Mouse (Mus musculus): ENCODE measurements around the gene Ubxn2a.
"Not testable (repeated sequence)": the region's sequence is repeated elsewhere in the genome, so short reads cannot be mapped to it uniquely, and the experiment has no call there.

Gene Ubxn2a

GRCm38 (mm10) chr12:4906951-4907906 is at the start of gene Ubxn2a:
TSS of gene Ubxn2a (minus strand) at chr12:4907705.
- DNase-seq = peak; percentile 99

GRCm38 (mm10) chr12:4953156-4953555 is 45.7 kb upstream of the Ubxn2a start:
- DNase-seq = no peak

GRCm38 (mm10) chr12:4952272-4952671 is 44.8 kb upstream of the Ubxn2a start:
- DNase-seq = no peak

GRCm38 (mm10) chr12:4930820-4931548 is 23.5 kb upstream of the Ubxn2a start:
- DNase-seq = no peak

- no peak for DNase-seq
These were observed 20.7 kb upstream of the Ubxn2a start for GRCm38 (mm10) chr12:4928197-4928596.

- peak; percentile 68 for DNase-seq
These were observed 10.5 kb upstream of the Ubxn2a start for GRCm38 (mm10) chr12:4917805-4918591.

GRCm38 (mm10) chr12:4916994-4917804 is 9.7 kb upstream of the Ubxn2a start, which contains the start of gene Atad2b:
TSS of gene Atad2b (plus strand) at chr12:4917353.
- peak; percentile 99 for DNase-seq

GRCm38 (mm10) chr12:4914944-4915343 is 7.4 kb upstream of the Ubxn2a start:
- no peak for DNase-seq

GRCm38 (mm10) chr12:4914441-4914840 is 6.9 kb upstream of the Ubxn2a start:
- no peak for DNase-seq

GRCm38 (mm10) chr12:4911716-4912115 is 4.2 kb upstream of the Ubxn2a start:
- DNase-seq = no peak

- not testable (repeated sequence) for DNase-seq
These were observed 3.0 kb upstream of the Ubxn2a start for GRCm38 (mm10) chr12:4910496-4910895.

- no peak for DNase-seq
These were observed 886 bp upstream of the Ubxn2a start for GRCm38 (mm10) chr12:4908391-4908790.

GRCm38 (mm10) chr12:4906476-4906875 is 1.0 kb downstream of the Ubxn2a start:
- DNase-seq = no peak

- no peak for DNase-seq
These were observed 1.6 kb downstream of the Ubxn2a start for GRCm38 (mm10) chr12:4905946-4906345.

GRCm38 (mm10) chr12:4898024-4898423 is 9.5 kb downstream of the Ubxn2a start:
- no peak for DNase-seq

- DNase-seq = no peak
These were observed 17.6 kb downstream of the Ubxn2a start for GRCm38 (mm10) chr12:4889891-4890290.

- DNase-seq = no peak
These were observed 18.3 kb downstream of the Ubxn2a start for GRCm38 (mm10) chr12:4889251-4889650.

- DNase-seq = no peak
These were observed 18.8 kb downstream of the Ubxn2a start for GRCm38 (mm10) chr12:4888739-4889138.

GRCm38 (mm10) chr12:4886581-4886980 is 20.9 kb downstream of the Ubxn2a start:
- not testable (repeated sequence) for DNase-seq

- DNase-seq = no peak
These were observed 22.4 kb downstream of the Ubxn2a start for GRCm38 (mm10) chr12:4885062-4885461.

GRCm38 (mm10) chr12:4882086-4882485 is 25.4 kb downstream of the Ubxn2a start:
- DNase-seq = no peak

GRCm38 (mm10) chr12:4879048-4879447 is 28.5 kb downstream of the Ubxn2a start:
- DNase-seq = peak; percentile 53
